Mouse (Mus musculus) liver, postnatal 0 days (tissue): ENCODE data around the gene Syt7. TPM values are rescaled to one million over a fixed set of nuclear protein-coding genes. Genes with fewer than 3 reads are reported as not detected.

ENCODE experiments used
- ATAC-seq: fragments of 200-750 bp; cut with Nextera tagmentation; 2 replicates; pipeline ENCODE4 v1.8.0; 2017; ENCODE audit warnings: mild to moderate bottlenecking, moderate library complexity
- DNase-seq: peaks from one replicate; pipeline ENCODE4 v3.0.0-alpha.2; 2016
- H3K27ac ChIP-seq: fragments of 300-500 bp; sonication (generic); 2 replicates; pipeline ENCODE4 v1.5.1; 2014; ENCODE audit warnings: antibody characterized with exemption, moderate library complexity, mild to moderate bottlenecking, low read depth
- H3K27me3 ChIP-seq: fragments of 300-500 bp; sonication (generic); 2 replicates; pipeline ENCODE4 v1.6.1; 2014; ENCODE audit warnings: low read length, control low read depth, mixed read lengths; ENCODE audit not compliant: insufficient read depth
- H3K36me3 ChIP-seq: fragments of 300-500 bp; sonication (generic); replicated peaks from 2 replicates; pipeline ENCODE4 v1.6.1; 2014; ENCODE audit warnings: mild to moderate bottlenecking, control low read depth, low read length, moderate library complexity, mixed read lengths; ENCODE audit not compliant: insufficient read depth
- H3K4me1 ChIP-seq: fragments of 300-500 bp; sonication (generic); 2 replicates; pipeline ENCODE4 v1.6.1; 2014; ENCODE audit warnings: antibody characterized with exemption, mild to moderate bottlenecking, control low read depth; ENCODE audit not compliant: insufficient read depth
- H3K4me2 ChIP-seq: fragments of 300-500 bp; sonication (generic); 2 replicates; pipeline ENCODE4 v1.6.1; 2014; ENCODE audit warnings: low read depth, mild to moderate bottlenecking, low read length, moderate library complexity, mixed read lengths
- H3K4me3 ChIP-seq: fragments of 300-500 bp; sonication (generic); 2 replicates; pipeline ENCODE4 v1.5.1; 2014; ENCODE audit warnings: low read depth, low read length
- H3K9ac ChIP-seq: fragments of 300-500 bp; sonication (generic); replicated peaks from 2 replicates; pipeline ENCODE4 v1.6.1; 2014; ENCODE audit warnings: mild to moderate bottlenecking, moderate library complexity
- H3K9me3 ChIP-seq: fragments of 300-500 bp; sonication (generic); 2 replicates; pipeline ENCODE4 v1.6.1; 2016; ENCODE audit warnings: mild to moderate bottlenecking, control low read depth, low read length, mixed read lengths
- CTCF ChIP-seq: sonication (generic); IDR thresholded peaks from 2 replicates; pipeline ENCODE4 v1.5.1; 2016; ENCODE audit warnings: antibody characterized with exemption, low read depth
- EP300 ChIP-seq: IDR thresholded peaks from 2 replicates; pipeline ENCODE4 v1.6.1; 2016; ENCODE audit warnings: antibody characterized with exemption, low read depth, mild to moderate bottlenecking
- WGBS: fragments of 180-500 bp; shearing (Covaris S2); extraction: QIAGEN DNeasy Blood & Tissue Kit; methylation state at CpG from one replicate; pipeline ENCODE4 v1.1.7; 2014; ENCODE audit not compliant: insufficient replicate concordance; 5-methylcytosine and 5-hydroxymethylcytosine counted together
- polyA plus RNA-seq: library from polyadenylated mRNA; unstranded; fragments of >200 nt; fragmentation: Nextera tagmentation; extraction: Ambion mirVana; gene quantifications from 2 replicates; pipeline ENCODE4 v1.2.1, GENCODE M21; 2015

Syt7 gene
- polyA plus RNA-seq, 1 experiment from 2014 or later, result 0.04 TPM

GRCm38 (mm10) chr19:10345696-10346095, 43.2 kb upstream of the Syt7 start:
- TF ChIP-seq CTCF, result no peak
- TF ChIP-seq EP300, result no peak
- no peak for ATAC-seq
- 33% methylated on average over 12 of the region's 12 CpGs for WGBS
- no peak overlapping the region for H3K9ac ChIP-seq
- no peak overlapping the region for H3K4me2 ChIP-seq
- 0 out of 2 replicates have a peak, but pooled peaks cover 13% of the 10 kb centered on the region for H3K27me3 ChIP-seq
- no peaks in the 10 kb centered on the region for H3K4me1 ChIP-seq
- no peaks in the 10 kb centered on the region for H3K36me3 ChIP-seq
- H3K4me3 ChIP-seq, result no peak overlapping the region
- DNase-seq, result peak; percentile 32
- no peaks in the 10 kb centered on the region for H3K9me3 ChIP-seq
- no peak overlapping the region for H3K27ac ChIP-seq

- H3K4me3 ChIP-seq, result no peak overlapping the region
- no peaks in the 10 kb centered on the region for H3K4me1 ChIP-seq
- H3K27me3 ChIP-seq, result 0 out of 2 replicates have a peak, but pooled peaks cover 3% of the 10 kb centered on the region
- no peak overlapping the region for H3K27ac ChIP-seq
- H3K4me2 ChIP-seq, result no peak overlapping the region
- no peaks in the 10 kb centered on the region for H3K36me3 ChIP-seq
- ATAC-seq, result no peak
- no peak for DNase-seq
- H3K9me3 ChIP-seq, result no peaks in the 10 kb centered on the region
- WGBS, result 53% methylated on average over 5 of the region's 5 CpGs
- H3K9ac ChIP-seq, result no peak overlapping the region
- TF ChIP-seq EP300 (no peak), CTCF (no peak)
Observed at GRCm38 (mm10) chr19:10347628-10348273, 41.1 kb upstream of the Syt7 start.

- Histone ChIP-seq H3K4me3 (no peak overlapping the region), H3K9me3 (no peaks in the 10 kb centered on the region), H3K27me3 (no peaks in the 10 kb centered on the region), H3K27ac (no peak overlapping the region), H3K9ac (no peak overlapping the region), H3K36me3 (no peaks in the 10 kb centered on the region), H3K4me1 (no peaks in the 10 kb centered on the region), H3K4me2 (no peak overlapping the region)
- 69% methylated on average over 7 of the region's 7 CpGs for WGBS
- ATAC-seq (no peak), DNase-seq (no peak)
- TF ChIP-seq EP300 (no peak), CTCF (no peak)
Observed at GRCm38 (mm10) chr19:10352218-10352617, 36.7 kb upstream of the Syt7 start.

GRCm38 (mm10) chr19:10354830-10355229, 34.1 kb upstream of the Syt7 start:
- ATAC-seq (no peak), DNase-seq (no peak)
- TF ChIP-seq CTCF (no peak), EP300 (no peak)
- Histone ChIP-seq H3K27ac (no peak overlapping the region), H3K36me3 (no peaks in the 10 kb centered on the region), H3K9ac (no peak overlapping the region), H3K4me1 (peaks cover 4% of the 10 kb centered on the region; the same call in 1 of the 2 replicates), H3K9me3 (no peaks in the 10 kb centered on the region), H3K27me3 (no peaks in the 10 kb centered on the region), H3K4me3 (no peak overlapping the region), H3K4me2 (no peak overlapping the region)
- WGBS, result 65% methylated on average over 2 of the region's 2 CpGs

GRCm38 (mm10) chr19:10356845-10357503, 31.9 kb upstream of the Syt7 start:
- Histone ChIP-seq H3K9ac (no peak overlapping the region), H3K27me3 (no peaks in the 10 kb centered on the region), H3K4me2 (no peak overlapping the region), H3K9me3 (no peaks in the 10 kb centered on the region), H3K36me3 (no peaks in the 10 kb centered on the region), H3K27ac (no peak overlapping the region), H3K4me1 (peaks cover 4% of the 10 kb centered on the region; the same call in 1 of the 2 replicates), H3K4me3 (no peak overlapping the region)
- ATAC-seq, result no peak
- 26% methylated on average over 12 of the region's 12 CpGs for WGBS
- TF ChIP-seq EP300 (no peak), CTCF (no peak)
- no peak for DNase-seq

- no peaks in the 10 kb centered on the region for H3K27me3 ChIP-seq
- no peak for TF ChIP-seq EP300
- no peak for TF ChIP-seq CTCF
- 70% methylated on average over 8 of the region's 8 CpGs for WGBS
- DNase-seq (no peak), ATAC-seq (no peak)
- no peak overlapping the region for H3K4me2 ChIP-seq
- peaks cover 4% of the 10 kb centered on the region; the same call in 1 of the 2 replicates for H3K4me1 ChIP-seq
- H3K9me3 ChIP-seq, result no peaks in the 10 kb centered on the region
- no peaks in the 10 kb centered on the region for H3K36me3 ChIP-seq
- no peak overlapping the region for H3K4me3 ChIP-seq
- H3K27ac ChIP-seq, result no peak overlapping the region
- no peak overlapping the region for H3K9ac ChIP-seq
Observed at GRCm38 (mm10) chr19:10359105-10359946, 29.6 kb upstream of the Syt7 start.
